Mouse (Mus musculus) hindbrain, embryonic 14.5 days (tissue): ENCODE data around the gene Fam163b. TPM values are rescaled to one million over a fixed set of nuclear protein-coding genes. Genes with fewer than 3 reads are reported as not detected.

Source experiments
- ATAC-seq: fragments of 200-750 bp; cut with Nextera tagmentation; 2 replicates; pipeline ENCODE4 v1.8.0; 2017; ENCODE audit warnings: moderate number of reproducible peaks, mild to moderate bottlenecking, moderate TSS enrichment, moderate library complexity; ENCODE audit not compliant: low FRiP score
- DNase-seq: peaks from one replicate; pipeline ENCODE4 v3.0.0-alpha.2; 2015; ENCODE audit warnings: low spot score
- H3K27ac ChIP-seq: fragments of 300-500 bp; sonication (generic); 2 replicates; pipeline ENCODE4 v1.5.1; 2014; ENCODE audit warnings: mild to moderate bottlenecking, moderate library complexity
- H3K27me3 ChIP-seq: fragments of 300-500 bp; sonication (generic); 2 replicates; pipeline ENCODE4 v1.6.1; 2014; ENCODE audit warnings: mild to moderate bottlenecking, low read length, mixed read lengths; ENCODE audit not compliant: control insufficient read depth, insufficient read depth
- H3K36me3 ChIP-seq: fragments of 300-500 bp; sonication (generic); replicated peaks from 2 replicates; pipeline ENCODE4 v1.6.1; 2014; ENCODE audit not compliant: control insufficient read depth, insufficient read depth
- H3K4me1 ChIP-seq: fragments of 300-500 bp; sonication (generic); replicated peaks from 2 replicates; pipeline ENCODE4 v1.6.1; 2014; ENCODE audit warnings: antibody characterized with exemption, low read length, mixed read lengths; ENCODE audit not compliant: control insufficient read depth, insufficient read depth
- H3K4me2 ChIP-seq: fragments of 300-500 bp; sonication (generic); replicated peaks from 2 replicates; pipeline ENCODE4 v1.6.1; 2014; ENCODE audit warnings: mild to moderate bottlenecking, moderate library complexity
- H3K4me3 ChIP-seq: fragments of 300-500 bp; sonication (generic); replicated peaks from 2 replicates; pipeline ENCODE4 v1.5.1; 2014; ENCODE audit warnings: mild to moderate bottlenecking, low read length
- H3K9ac ChIP-seq: fragments of 300-500 bp; sonication (generic); 2 replicates; pipeline ENCODE4 v1.6.1; 2014
- H3K9me3 ChIP-seq: fragments of 300-500 bp; sonication (generic); 2 replicates; pipeline ENCODE4 v1.6.1; 2016; ENCODE audit warnings: low read length; ENCODE audit not compliant: control insufficient read depth
- WGBS: fragments of 180-500 bp; shearing (Covaris S2); extraction: QIAGEN DNeasy Blood & Tissue Kit; methylation state at CpG from one replicate; pipeline ENCODE4 v1.1.7; 2014; 5-methylcytosine and 5-hydroxymethylcytosine counted together
- polyA plus RNA-seq: library from polyadenylated mRNA; unstranded; fragments of >200 nt; fragmentation: Nextera tagmentation; extraction: Ambion mirVana; gene quantifications from 2 replicates; pipeline ENCODE4 v1.2.1, GENCODE M21; 2014

The Fam163b gene
- polyA plus RNA-seq, 1 experiment from 2014 or later: 7.9 TPM

- Histone ChIP-seq H3K4me3 (no peak overlapping the region), H3K4me1 (peaks cover 10% of the 10 kb centered on the region), H3K27ac (no peak overlapping the region), H3K27me3 (no peaks in the 10 kb centered on the region), H3K4me2 (no peak overlapping the region), H3K9me3 (no peaks in the 10 kb centered on the region), H3K9ac (no peak overlapping the region), H3K36me3 (no peaks in the 10 kb centered on the region)
- 83% methylated on average over 4 of the region's 4 CpGs for WGBS
- DNase-seq (no peak), ATAC-seq (no peak)
These were observed 68.9 kb downstream of the Fam163b start for GRCm38 (mm10) chr2:27073407-27073806.

GRCm38 (mm10) chr2:27071978-27072377, 70.3 kb downstream of the Fam163b start, which contains the start of gene Mymk:
Gene Mymk (minus strand): TSS chr2:27072179.
- no peak for DNase-seq
- H3K4me2 ChIP-seq: no peak within 1 kb of the TSS
- WGBS: 75% methylated on average over 2 of the region's 2 CpGs
- no peak within 1 kb of the TSS for H3K27ac ChIP-seq
- H3K4me3 ChIP-seq: no peak within 1 kb of the TSS
- H3K9ac ChIP-seq: no peak within 1 kb of the TSS
- ATAC-seq: no peak
- H3K4me1 ChIP-seq: 0 out of 2 replicates have a peak, but pooled peaks cover 8% of the 10 kb centered on the region
- H3K9me3 ChIP-seq: no peaks in the 10 kb centered on the region
- H3K27me3 ChIP-seq: no peaks in the 10 kb centered on the region
- H3K36me3 ChIP-seq: no peaks in the 10 kb centered on the region

DNA sequence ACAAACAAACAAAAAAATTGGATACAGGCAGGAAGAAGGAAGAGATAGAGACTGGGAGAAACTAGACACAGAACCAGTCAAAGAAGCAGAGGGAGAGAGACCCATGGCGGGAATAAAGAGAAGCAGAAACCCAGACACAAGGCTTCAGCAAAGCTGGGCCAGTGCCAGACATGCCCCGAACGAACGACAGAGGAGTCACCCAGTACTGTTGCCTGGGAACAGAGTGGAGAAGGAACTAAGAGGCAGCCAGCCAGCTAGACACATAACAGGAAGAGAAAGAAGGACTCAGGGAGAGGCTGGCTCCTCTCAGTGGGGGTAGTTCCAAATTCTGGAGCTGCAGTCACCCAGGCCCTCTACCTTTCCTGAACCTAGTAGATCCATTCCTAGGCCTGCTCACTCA, 71.2 kb downstream of the Fam163b start:
- 25% methylated on average over 4 of the region's 4 CpGs for WGBS
- H3K27me3 ChIP-seq: no peaks in the 10 kb centered on the region
- DNase-seq (peak; percentile 70), ATAC-seq (peak; percentile 53; the same call in 1 of the 2 replicates)
- no peak overlapping the region for H3K4me2 ChIP-seq
- no peak overlapping the region for H3K27ac ChIP-seq
- H3K4me3 ChIP-seq: no peak overlapping the region
- H3K9me3 ChIP-seq: no peaks in the 10 kb centered on the region
- no peak overlapping the region for H3K9ac ChIP-seq
- 0 out of 2 replicates have a peak, but pooled peaks cover 8% of the 10 kb centered on the region for H3K4me1 ChIP-seq
- H3K36me3 ChIP-seq: no peaks in the 10 kb centered on the region

DNA sequence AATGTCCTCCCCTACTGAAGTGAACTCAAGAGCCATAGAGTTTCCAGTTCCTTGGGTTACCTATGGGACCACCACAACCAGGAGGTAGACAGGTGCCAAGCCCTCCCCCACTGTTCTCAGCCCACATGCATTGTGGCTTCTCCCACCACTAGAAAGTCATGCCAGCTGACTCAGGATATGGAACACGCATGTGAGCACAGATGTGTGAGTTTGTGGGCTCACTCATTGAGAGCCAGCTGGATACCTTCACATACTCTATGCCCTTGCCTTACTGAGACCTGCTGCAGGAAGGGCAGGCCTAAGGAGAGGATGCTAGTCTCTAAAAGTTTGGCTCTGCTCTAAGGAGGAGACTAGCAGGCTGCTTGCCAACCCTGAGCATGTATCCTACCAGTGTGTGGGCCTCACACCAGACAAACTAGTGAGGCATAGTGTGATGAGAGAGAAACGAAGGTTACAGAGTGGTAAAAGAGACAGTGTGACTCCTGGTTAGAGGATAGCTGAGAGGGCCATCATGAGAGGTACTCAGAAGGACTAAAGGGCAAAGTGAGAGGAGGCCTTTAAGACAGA, 72.0 kb downstream of the Fam163b start:
- Histone ChIP-seq H3K27ac (no peak overlapping the region), H3K27me3 (no peaks in the 10 kb centered on the region), H3K4me3 (no peak overlapping the region), H3K4me1 (0 out of 2 replicates have a peak, but pooled peaks cover 8% of the 10 kb centered on the region), H3K9ac (no peak overlapping the region), H3K36me3 (no peaks in the 10 kb centered on the region), H3K9me3 (no peaks in the 10 kb centered on the region), H3K4me2 (no peak overlapping the region)
- no peak for DNase-seq
- ATAC-seq: no peak
- WGBS: 75% methylated on average over 2 of the region's 2 CpGs

DNA sequence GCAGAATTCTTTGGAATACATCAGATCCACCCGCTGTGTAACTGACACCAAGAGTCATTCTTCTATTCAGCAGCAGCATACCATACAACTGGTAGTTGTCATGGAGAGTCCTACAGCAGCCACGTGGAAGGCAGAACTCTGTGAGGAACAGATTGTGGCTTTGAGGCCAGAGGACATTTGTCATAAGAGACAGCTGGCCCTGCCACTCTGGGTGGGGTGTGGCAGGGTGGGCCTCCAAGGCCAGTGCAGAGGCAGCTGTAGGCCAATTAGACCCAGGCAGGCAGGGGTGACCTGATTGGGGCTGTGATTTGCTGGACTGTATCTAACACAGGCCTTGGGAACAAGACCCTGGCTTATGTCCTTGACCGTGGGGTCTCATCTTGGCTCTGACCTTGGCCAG, 72.6 kb downstream of the Fam163b start:
- H3K4me3 ChIP-seq: no peak overlapping the region
- 0 out of 2 replicates have a peak, but pooled peaks have one; percentile 40 for ATAC-seq
- WGBS: 32% methylated on average over 3 of the region's 3 CpGs

DNA sequence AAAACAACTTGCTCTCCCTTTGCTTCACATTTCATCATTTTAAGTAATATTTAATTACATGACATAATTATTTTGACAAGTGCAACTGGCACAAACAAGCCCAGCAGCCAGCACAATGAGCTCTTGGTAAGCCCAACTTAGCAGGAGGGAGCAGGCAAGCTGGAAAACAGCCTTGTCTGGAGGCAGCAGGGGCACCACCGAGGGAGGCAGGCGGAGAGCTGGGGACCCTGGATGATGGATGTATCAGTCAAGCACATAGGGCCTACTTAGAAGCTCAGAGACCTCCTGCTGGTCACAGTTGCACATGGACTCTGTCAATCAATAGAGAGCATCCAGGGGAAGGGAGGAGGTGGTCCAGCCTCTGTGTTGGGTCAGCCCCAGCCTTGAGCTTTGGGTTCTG, 74.3 kb downstream of the Fam163b start:
- Histone ChIP-seq H3K36me3 (no peaks in the 10 kb centered on the region), H3K4me3 (no peak overlapping the region), H3K9me3 (no peaks in the 10 kb centered on the region), H3K4me1 (0 out of 2 replicates have a peak, but pooled peaks cover 8% of the 10 kb centered on the region), H3K4me2 (no peak overlapping the region), H3K27me3 (no peaks in the 10 kb centered on the region), H3K9ac (no peak overlapping the region), H3K27ac (no peak overlapping the region)
- 37% methylated on average over 2 of the region's 2 CpGs for WGBS
- DNase-seq (no peak), ATAC-seq (no peak)

More for the DNA sequence above, 72.6 kb downstream of the Fam163b start:
- Histone ChIP-seq H3K36me3 (no peaks in the 10 kb centered on the region), H3K9me3 (no peaks in the 10 kb centered on the region), H3K27ac (no peak overlapping the region), H3K4me1 (0 out of 2 replicates have a peak, but pooled peaks cover 8% of the 10 kb centered on the region), H3K27me3 (no peaks in the 10 kb centered on the region), H3K4me2 (no peak overlapping the region), H3K9ac (no peak overlapping the region)
- DNase-seq: no peak

- Histone ChIP-seq H3K4me1 (0 out of 2 replicates have a peak, but pooled peaks cover 8% of the 10 kb centered on the region), H3K36me3 (no peaks in the 10 kb centered on the region), H3K4me3 (no peak overlapping the region), H3K9ac (no peak overlapping the region), H3K27ac (no peak overlapping the region), H3K4me2 (no peak overlapping the region), H3K9me3 (no peaks in the 10 kb centered on the region), H3K27me3 (no peaks in the 10 kb centered on the region)
- whole genome bisulfite sequencing: 79% methylated on average over 2 of the region's 2 CpGs
- DNase-seq (no peak), ATAC-seq (no peak)
These were observed 75.2 kb downstream of the Fam163b start for GRCm38 (mm10) chr2:27067124-27067523.

Other genes with a start within 250 kb of the Fam163b start
- gene Surf6, start 239.6 kb downstream of the Fam163b start, polyA plus RNA-seq: 15.1 and 15.9 TPM in 2 replicates
- gene Med22, start 231.8 kb downstream of the Fam163b start, polyA plus RNA-seq: 113 TPM in 2 replicates
- gene Rpl7a, start 231.7 kb downstream of the Fam163b start, polyA plus RNA-seq: 439 and 494 TPM in 2 replicates
- 44.1 and 45.2 TPM in 2 replicates for gene Surf2, start 226.1 kb downstream of the Fam163b start, polyA plus RNA-seq
- gene Surf1, start 226.0 kb downstream of the Fam163b start, polyA plus RNA-seq: 80.3 and 86.9 TPM in 2 replicates
- 109 and 117 TPM in 2 replicates for gene Surf4, start 208.6 kb downstream of the Fam163b start, polyA plus RNA-seq
- 0.16 TPM in 1 of 2 replicates, not detected in the other for gene Stkld1, start 208.4 kb downstream of the Fam163b start, polyA plus RNA-seq
- 32.6 and 35.8 TPM in 2 replicates for gene Rexo4, start 178.1 kb downstream of the Fam163b start, polyA plus RNA-seq
- gene Adamts13, start 169.1 kb downstream of the Fam163b start, polyA plus RNA-seq: 0.11 TPM in 1 of 2 replicates, not detected in the other
- gene Cacfd1, start 132.6 kb downstream of the Fam163b start, polyA plus RNA-seq: 72.7 and 83.7 TPM in 2 replicates
- 10.1 and 10.8 TPM in 2 replicates for gene Slc2a6, start 114.5 kb downstream of the Fam163b start, polyA plus RNA-seq
- 0.32 TPM in 1 of 2 replicates, not detected in the other for gene Mymk, start 70.3 kb downstream of the Fam163b start, polyA plus RNA-seq
- 9.1 and 10.0 TPM in 2 replicates for gene Adamtsl2, start 63.1 kb downstream of the Fam163b start, polyA plus RNA-seq
- 2.3 and 3.7 TPM in 2 replicates for gene Dbh, start 22.7 kb upstream of the Fam163b start, polyA plus RNA-seq
- gene Sardh, start 105.8 kb upstream of the Fam163b start, polyA plus RNA-seq: 3.8 and 6.3 TPM in 2 replicates